Mouse (Mus musculus): Measurements from ENCODE around the gene Hnrnpdl. TPM values are rescaled to one million over a fixed set of nuclear protein-coding genes. Genes with fewer than 3 reads are reported as not detected.

Gene Hnrnpdl
- polyA plus RNA-seq, 1 experiment from 2014 or later: 95.1 TPM

DNA sequence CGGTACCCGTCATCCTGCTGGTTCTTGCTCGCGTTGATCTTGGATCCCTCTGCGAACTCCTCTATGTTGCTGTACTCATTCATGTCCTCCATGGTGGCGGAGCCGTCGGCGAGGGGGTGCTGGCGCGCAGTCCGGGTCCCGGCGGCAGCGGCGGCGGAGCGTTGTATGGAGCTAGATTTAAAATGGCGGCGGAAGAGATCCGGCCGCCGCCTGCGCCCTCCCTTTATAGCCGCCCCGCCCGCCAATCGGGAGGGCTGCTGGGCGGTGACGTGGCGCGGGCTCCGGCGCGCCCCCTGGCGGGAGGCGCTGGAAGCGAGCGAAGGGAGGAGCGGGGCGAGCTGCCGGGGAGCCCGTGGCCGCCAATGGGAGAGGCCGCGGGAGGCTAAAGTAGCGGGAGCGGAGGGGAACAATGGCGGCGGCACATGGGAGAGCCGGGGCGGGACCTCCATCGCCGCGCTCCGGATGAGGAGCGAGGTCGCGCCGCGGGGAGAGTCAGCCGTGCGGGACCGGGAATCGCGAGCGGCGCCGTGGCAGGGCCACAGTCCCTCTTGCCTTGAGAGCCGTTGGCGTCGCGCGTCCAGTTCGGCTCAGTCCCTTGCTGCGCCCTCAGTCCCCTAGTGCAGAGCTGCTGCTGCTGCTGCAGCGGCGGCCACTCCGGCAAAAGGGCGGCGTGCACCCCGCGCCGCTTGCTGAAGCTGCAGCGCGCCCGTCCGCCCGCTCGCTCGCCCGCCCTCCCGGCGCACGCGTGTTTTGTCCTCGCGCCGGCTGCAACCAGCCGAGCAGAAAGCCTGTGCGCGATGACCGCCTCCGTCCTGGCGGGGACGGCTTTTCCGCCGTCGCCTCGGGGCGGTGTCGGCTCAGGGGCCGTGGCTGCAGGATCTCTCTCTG, 506 bp downstream of the Hnrnpdl start:
- ATAC-seq (ENCODE audit: insufficient number of reproducible peaks, insufficient read depth, low FRiP score, low read depth): peak; percentile 62
- under 1% methylated on average over 102 of the region's 113 CpGs for WGBS
- H3K4me1 ChIP-seq (ENCODE audit: control insufficient read depth in 2 of 2, insufficient read depth in 2 of 2, low read length in 2 of 2): peaks cover 2 to 44% of the 10 kb centered on the region in 2 experiments; a peak in 3 of 4 replicates
- peak overlapping the region; percentile 86 to 95 for H3K4me3 ChIP-seq (ENCODE audit: control insufficient read depth in 1 of 2, insufficient read depth in 1 of 2, low read depth in 1 of 2, low read length in 2 of 2)
- peak overlapping the region; percentile 97 to 98 for H3K27ac ChIP-seq (replicated peaks in 1 of 2; ENCODE audit: control insufficient read depth in 1 of 2, insufficient read depth in 1 of 2, low read depth in 2 of 2, low read length in 2 of 2)
- H3K27me3 ChIP-seq (ENCODE audit: control insufficient read depth, insufficient read depth, low read length): no peaks in the 10 kb centered on the region
- no peaks in the 10 kb centered on the region for H3K9me3 ChIP-seq (ENCODE audit: control insufficient read depth, low read length)
- peak overlapping the region; percentile 79 for H3K4me2 ChIP-seq (ENCODE audit: low read length)
- peaks cover 40% of the 10 kb centered on the region for H3K36me3 ChIP-seq (ENCODE audit: control insufficient read depth, insufficient read depth, low read length)
- H3K9ac ChIP-seq (ENCODE audit: low read length): peak overlapping the region; percentile 99

DNA sequence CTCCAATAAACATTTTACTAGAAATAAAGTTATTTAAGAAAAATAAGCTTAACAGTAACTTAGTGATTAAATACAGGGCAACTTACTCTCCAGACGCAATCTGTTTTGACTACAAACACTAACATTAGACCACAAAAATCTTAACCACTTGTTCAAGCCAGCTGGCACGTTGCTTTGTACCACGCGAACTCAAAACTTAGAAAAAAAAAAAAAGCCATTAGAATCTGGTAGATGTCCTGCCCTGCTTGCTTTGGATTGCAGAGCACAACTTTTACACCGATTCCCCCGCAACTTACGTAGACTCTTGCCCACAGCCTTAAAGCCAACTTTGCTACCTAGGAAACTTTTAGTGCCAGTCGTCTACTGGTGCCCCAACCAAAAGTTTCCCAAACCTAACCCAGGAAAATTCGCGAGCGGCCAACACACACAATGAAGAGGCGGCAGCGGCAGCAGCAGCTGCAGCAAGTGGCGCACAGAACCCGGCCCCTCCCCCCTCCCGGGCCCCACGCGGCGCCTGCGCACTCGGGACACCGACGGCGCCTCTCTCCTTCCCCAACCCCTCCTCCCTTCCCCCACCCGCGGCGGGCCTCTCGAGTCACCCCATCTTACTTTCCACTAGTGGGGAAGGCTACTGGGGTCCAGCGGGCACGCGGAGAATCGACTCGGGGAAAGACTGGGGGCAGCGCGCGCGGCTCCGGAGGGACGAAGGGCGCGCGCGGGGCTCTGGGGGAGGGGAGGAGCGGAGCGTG, 1.3 kb downstream of the Hnrnpdl start:
- peaks cover 0 to 42% of the 10 kb centered on the region in 2 experiments; a peak in 3 of 4 replicates for H3K4me1 ChIP-seq (ENCODE audit: control insufficient read depth in 2 of 2, insufficient read depth in 2 of 2, low read length in 2 of 2)
- peak; percentile 39 for ATAC-seq (ENCODE audit: insufficient number of reproducible peaks, insufficient read depth, low FRiP score, low read depth)
- peak overlapping the region; percentile 99 for H3K9ac ChIP-seq (ENCODE audit: low read length)
- peak overlapping the region; percentile 95 to 98 for H3K27ac ChIP-seq (replicated peaks in 1 of 2; ENCODE audit: control insufficient read depth in 1 of 2, insufficient read depth in 1 of 2, low read depth in 2 of 2, low read length in 2 of 2)
- H3K9me3 ChIP-seq (ENCODE audit: control insufficient read depth, low read length): no peaks in the 10 kb centered on the region
- no peaks in the 10 kb centered on the region for H3K27me3 ChIP-seq (ENCODE audit: control insufficient read depth, insufficient read depth, low read length)
- 1% methylated on average over 44 of the region's 45 CpGs for WGBS
- H3K4me2 ChIP-seq (ENCODE audit: low read length): peak overlapping the region; percentile 99
- peak overlapping the region; percentile 86 to 87 for H3K4me3 ChIP-seq (ENCODE audit: control insufficient read depth in 1 of 2, insufficient read depth in 1 of 2, low read depth in 1 of 2, low read length in 2 of 2)
- H3K36me3 ChIP-seq (ENCODE audit: control insufficient read depth, insufficient read depth, low read length): peaks cover 47% of the 10 kb centered on the region

DNA sequence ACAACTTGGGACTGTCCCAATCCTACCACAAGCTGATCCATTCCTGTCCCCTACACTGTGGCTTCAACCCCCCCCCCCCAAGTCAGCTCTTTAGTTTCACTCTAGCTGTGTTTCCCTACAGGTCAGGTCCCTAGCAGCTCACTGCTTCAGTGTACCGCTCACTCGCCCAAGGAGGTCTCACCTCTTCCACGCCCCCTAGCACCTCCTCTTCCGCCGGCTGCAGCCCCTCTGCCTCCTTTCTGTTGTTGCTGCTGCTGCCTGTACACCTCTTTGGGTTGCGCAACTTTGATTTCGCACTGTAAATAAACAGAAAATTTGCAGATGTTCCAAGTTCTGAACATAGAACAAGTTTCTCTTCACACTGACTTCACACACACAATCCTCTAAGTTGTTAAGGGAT, 2.8 kb downstream of the Hnrnpdl start:
- H3K4me1 ChIP-seq (ENCODE audit: control insufficient read depth in 2 of 2, insufficient read depth in 2 of 2, low read length in 2 of 2): peaks cover 0 to 53% of the 10 kb centered on the region in 2 experiments; a peak in 3 of 4 replicates
- H3K36me3 ChIP-seq (ENCODE audit: control insufficient read depth, insufficient read depth, low read length): peaks cover 62% of the 10 kb centered on the region
- ATAC-seq (ENCODE audit: insufficient number of reproducible peaks, insufficient read depth, low FRiP score, low read depth): no peak
- no peak overlapping the region for H3K27ac ChIP-seq (replicated peaks in 1 of 2; ENCODE audit: control insufficient read depth in 1 of 2, insufficient read depth in 1 of 2, low read depth in 2 of 2, low read length in 2 of 2)
- H3K27me3 ChIP-seq (ENCODE audit: control insufficient read depth, insufficient read depth, low read length): no peaks in the 10 kb centered on the region
- H3K9me3 ChIP-seq (ENCODE audit: control insufficient read depth, low read length): no peaks in the 10 kb centered on the region
- H3K4me2 ChIP-seq (ENCODE audit: low read length): peak overlapping the region; percentile 99
- H3K4me3 ChIP-seq (ENCODE audit: control insufficient read depth in 1 of 2, insufficient read depth in 1 of 2, low read depth in 1 of 2, low read length in 2 of 2): peak overlapping the region; percentile 39 to 86
- WGBS: 22% methylated on average over 7 of the region's 7 CpGs
- peak overlapping the region; percentile 99 for H3K9ac ChIP-seq (ENCODE audit: low read length)

DNA sequence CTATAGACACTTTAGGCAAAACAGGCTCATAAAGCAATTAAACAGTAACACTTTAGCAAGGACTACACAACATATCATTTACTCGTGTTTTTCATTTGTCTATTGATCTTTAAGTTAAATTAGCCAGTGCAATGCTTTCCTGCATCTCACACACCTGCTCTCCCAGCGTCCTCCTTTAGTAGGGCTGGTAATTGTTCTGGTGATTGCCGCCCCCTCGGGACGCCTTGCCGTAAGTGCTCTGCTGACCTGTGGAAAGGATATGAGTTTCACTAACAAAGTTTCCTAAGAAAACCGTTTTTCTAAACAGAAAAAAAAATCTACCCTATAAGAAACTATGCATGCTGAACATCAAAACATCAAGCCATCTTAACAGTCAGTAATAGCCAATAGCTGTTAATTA, 3.5 kb downstream of the Hnrnpdl start:
- no peaks in the 10 kb centered on the region for H3K27me3 ChIP-seq (ENCODE audit: control insufficient read depth, insufficient read depth, low read length)
- peak overlapping the region; percentile 99 for H3K4me2 ChIP-seq (ENCODE audit: low read length)
- H3K27ac ChIP-seq (replicated peaks in 1 of 2; ENCODE audit: control insufficient read depth in 1 of 2, insufficient read depth in 1 of 2, low read depth in 2 of 2, low read length in 2 of 2): no peak overlapping the region
- ATAC-seq (ENCODE audit: insufficient number of reproducible peaks, insufficient read depth, low FRiP score, low read depth): no peak
- 45% methylated on average over 7 of the region's 7 CpGs for WGBS
- H3K4me1 ChIP-seq (ENCODE audit: control insufficient read depth in 2 of 2, insufficient read depth in 2 of 2, low read length in 2 of 2): peaks cover 0 to 50% of the 10 kb centered on the region in 2 experiments; a peak in 3 of 4 replicates
- H3K9me3 ChIP-seq (ENCODE audit: control insufficient read depth, low read length): no peaks in the 10 kb centered on the region
- no peak overlapping the region for H3K9ac ChIP-seq (ENCODE audit: low read length)
- H3K4me3 ChIP-seq (ENCODE audit: control insufficient read depth in 1 of 2, insufficient read depth in 1 of 2, low read depth in 1 of 2, low read length in 2 of 2): peak overlapping the region in 1 of 2 experiments; percentile 86; a peak in 2 of 4 replicates
- H3K36me3 ChIP-seq (ENCODE audit: control insufficient read depth, insufficient read depth, low read length): peaks cover 62% of the 10 kb centered on the region

DNA sequence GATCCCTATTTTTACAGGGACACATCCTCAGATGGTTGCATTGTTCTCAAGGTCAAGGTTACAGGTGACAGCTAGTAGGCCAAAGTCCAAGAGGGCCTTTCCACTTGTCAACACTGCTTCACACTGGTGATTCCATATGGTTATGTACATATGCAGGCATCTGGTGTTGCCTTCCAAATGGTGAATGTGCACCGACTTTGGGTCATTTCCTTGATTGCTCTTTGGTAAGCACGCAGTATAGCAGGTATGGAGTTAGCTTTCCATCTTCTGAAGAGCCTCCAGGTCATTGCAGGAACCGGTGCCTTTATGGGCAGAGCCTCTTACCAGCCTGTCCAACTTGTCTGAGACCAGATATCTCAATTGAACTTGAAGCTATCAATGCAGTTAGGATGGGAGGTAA, 6.8 kb downstream of the Hnrnpdl start:
- no peak for ATAC-seq (ENCODE audit: insufficient number of reproducible peaks, insufficient read depth, low FRiP score, low read depth)
- Histone ChIP-seq H3K4me1 (ENCODE audit: control insufficient read depth in 2 of 2, insufficient read depth in 2 of 2, low read length in 2 of 2) (peaks cover 4 to 62% of the 10 kb centered on the region in 2 experiments), H3K4me2 (ENCODE audit: low read length) (no peak overlapping the region), H3K27me3 (ENCODE audit: control insufficient read depth, insufficient read depth, low read length) (no peaks in the 10 kb centered on the region), H3K9me3 (ENCODE audit: control insufficient read depth, low read length) (no peaks in the 10 kb centered on the region), H3K4me3 (ENCODE audit: control insufficient read depth in 1 of 2, insufficient read depth in 1 of 2, low read depth in 1 of 2, low read length in 2 of 2) (no peak overlapping the region), H3K36me3 (ENCODE audit: control insufficient read depth, insufficient read depth, low read length) (peaks cover 59% of the 10 kb centered on the region), H3K27ac (replicated peaks in 1 of 2; ENCODE audit: control insufficient read depth in 1 of 2, insufficient read depth in 1 of 2, low read depth in 2 of 2, low read length in 2 of 2) (peak overlapping the region; percentile 7 to 45; a peak in 2 of 4 replicates), H3K9ac (ENCODE audit: low read length) (no peak overlapping the region)
- 72% methylated on average over 3 of the region's 3 CpGs for WGBS

DNA sequence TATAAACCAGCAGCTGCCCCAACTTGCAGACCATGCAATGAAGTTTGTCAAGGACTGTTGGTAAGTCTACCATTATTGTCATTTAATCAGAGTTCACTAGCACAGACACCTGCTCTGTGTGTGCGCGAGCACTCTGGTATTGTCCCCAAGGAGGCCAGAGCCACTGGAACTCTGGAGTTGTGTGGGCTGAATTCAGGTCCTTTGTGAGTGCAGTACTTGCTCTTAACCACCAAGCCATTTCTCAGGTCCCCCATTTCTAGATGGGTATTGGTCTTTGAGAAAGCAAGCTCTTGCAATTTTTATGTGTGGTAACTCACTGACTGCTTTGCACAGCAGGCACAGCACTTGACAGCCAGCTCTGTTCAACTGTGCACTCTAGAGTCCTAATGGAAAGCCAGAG, 7.4 kb downstream of the Hnrnpdl start:
- ATAC-seq (ENCODE audit: insufficient number of reproducible peaks, insufficient read depth, low FRiP score, low read depth): no peak
- Histone ChIP-seq H3K27me3 (ENCODE audit: control insufficient read depth, insufficient read depth, low read length) (no peaks in the 10 kb centered on the region), H3K9ac (ENCODE audit: low read length) (no peak overlapping the region), H3K27ac (replicated peaks in 1 of 2; ENCODE audit: control insufficient read depth in 1 of 2, insufficient read depth in 1 of 2, low read depth in 2 of 2, low read length in 2 of 2) (peak overlapping the region in 1 of 2 experiments; percentile 45; a peak in 2 of 4 replicates), H3K36me3 (ENCODE audit: control insufficient read depth, insufficient read depth, low read length) (peaks cover 53% of the 10 kb centered on the region), H3K4me2 (ENCODE audit: low read length) (no peak overlapping the region), H3K9me3 (ENCODE audit: control insufficient read depth, low read length) (no peaks in the 10 kb centered on the region), H3K4me3 (ENCODE audit: control insufficient read depth in 1 of 2, insufficient read depth in 1 of 2, low read depth in 1 of 2, low read length in 2 of 2) (no peak overlapping the region), H3K4me1 (ENCODE audit: control insufficient read depth in 2 of 2, insufficient read depth in 2 of 2, low read length in 2 of 2) (peaks cover 4 to 57% of the 10 kb centered on the region in 2 experiments)
- 88% methylated on average over 2 of the region's 2 CpGs for WGBS

DNA sequence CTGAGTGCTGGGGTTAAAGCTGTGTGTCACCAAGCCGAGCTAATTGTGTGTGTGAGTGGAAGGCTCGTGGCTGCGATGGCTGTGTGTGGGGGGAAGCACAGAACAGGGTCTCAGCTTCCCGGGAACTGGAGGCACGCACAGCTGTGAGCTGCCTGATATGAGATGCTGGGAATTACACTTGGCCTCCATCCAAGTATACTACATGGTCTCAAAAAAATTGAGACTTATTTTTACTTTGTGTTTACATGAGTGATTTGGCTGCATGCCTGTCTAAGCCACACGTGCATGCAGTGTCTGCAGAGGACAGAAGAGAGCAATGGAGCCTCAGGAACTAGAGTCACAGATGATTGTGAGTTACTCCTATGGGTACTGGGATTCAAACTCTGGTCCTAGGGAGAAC, 9.4 kb downstream of the Hnrnpdl start:
- no peaks in the 10 kb centered on the region for H3K9me3 ChIP-seq (ENCODE audit: control insufficient read depth, low read length)
- peak overlapping the region; percentile 11; the same call in 1 of the 2 replicates for H3K4me2 ChIP-seq (ENCODE audit: low read length)
- H3K4me1 ChIP-seq (ENCODE audit: control insufficient read depth in 2 of 2, insufficient read depth in 2 of 2, low read length in 2 of 2): peaks cover 4 to 44% of the 10 kb centered on the region in 2 experiments
- H3K27me3 ChIP-seq (ENCODE audit: control insufficient read depth, insufficient read depth, low read length): no peaks in the 10 kb centered on the region
- no peak overlapping the region for H3K4me3 ChIP-seq (ENCODE audit: control insufficient read depth in 1 of 2, insufficient read depth in 1 of 2, low read depth in 1 of 2, low read length in 2 of 2)
- H3K27ac ChIP-seq (replicated peaks in 1 of 2; ENCODE audit: control insufficient read depth in 1 of 2, insufficient read depth in 1 of 2, low read depth in 2 of 2, low read length in 2 of 2): peak overlapping the region; percentile 73 to 74
- peaks cover 33% of the 10 kb centered on the region for H3K36me3 ChIP-seq (ENCODE audit: control insufficient read depth, insufficient read depth, low read length)
- WGBS: 4% methylated on average over 6 of the region's 6 CpGs
- peak; percentile 83 for ATAC-seq (ENCODE audit: insufficient number of reproducible peaks, insufficient read depth, low FRiP score, low read depth)
- no peak overlapping the region for H3K9ac ChIP-seq (ENCODE audit: low read length)

Measured in heart, embryonic 14.5 days (tissue).